Mouse (Mus musculus) thymus, postnatal 0 days (tissue): Measurements from ENCODE around the gene Lamc1. TPM values are rescaled to one million over a fixed set of nuclear protein-coding genes. Genes with fewer than 3 reads are reported as not detected.
A peak's percentile ranks its signal among the peaks of the same experiment; 100 is the strongest.
"Not testable (repeated sequence)": the region's sequence is repeated elsewhere in the genome, so short reads cannot be mapped to it uniquely, and the experiment has no call there.

ENCODE experiments used
- DNase-seq: peaks from one replicate; pipeline ENCODE4 v3.0.0-alpha.2; 2015; ENCODE audit warnings: low spot score
- polyA plus RNA-seq: library from polyadenylated mRNA; unstranded; fragments of >200 nt; fragmentation: Nextera tagmentation; extraction: Ambion mirVana; gene quantifications from 2 replicates; pipeline ENCODE4 v1.2.1, GENCODE M21; 2015

Lamc1 gene
- polyA plus RNA-seq = 14.4 and 14.5 TPM in 2 replicates

GRCm38 (mm10) chr1:153332444-153333295 is at the start of gene Lamc1:
Lamc1 (minus strand) TSS chr1:153332786.
- peak; percentile 79 for DNase-seq

DNA sequence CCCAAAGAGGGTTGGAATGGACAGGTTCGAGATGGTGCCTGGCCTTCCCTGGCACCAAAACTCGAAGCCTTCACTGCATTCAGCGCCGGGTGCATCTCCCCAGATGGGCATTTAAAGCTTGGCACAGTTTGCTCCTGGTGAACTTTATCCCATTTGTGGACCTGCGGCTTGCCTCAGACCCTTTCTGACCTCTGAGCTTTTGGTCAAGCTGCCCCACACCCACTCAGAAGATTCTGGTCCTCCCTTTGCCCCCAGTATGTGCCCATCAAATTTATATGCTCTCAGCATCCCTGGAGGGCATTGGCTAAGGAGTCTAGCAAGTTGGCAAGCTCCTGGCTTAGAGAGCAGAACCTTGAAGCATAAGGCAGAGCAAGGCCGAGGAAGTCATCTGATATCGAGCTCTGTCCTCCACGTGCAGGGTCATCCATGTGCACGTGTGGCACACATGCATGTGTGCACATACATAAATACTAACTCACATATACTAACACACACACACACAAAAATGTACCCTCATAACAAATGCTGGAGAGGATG is 48.2 kb upstream of the Lamc1 start:
- no peak for DNase-seq

DNA sequence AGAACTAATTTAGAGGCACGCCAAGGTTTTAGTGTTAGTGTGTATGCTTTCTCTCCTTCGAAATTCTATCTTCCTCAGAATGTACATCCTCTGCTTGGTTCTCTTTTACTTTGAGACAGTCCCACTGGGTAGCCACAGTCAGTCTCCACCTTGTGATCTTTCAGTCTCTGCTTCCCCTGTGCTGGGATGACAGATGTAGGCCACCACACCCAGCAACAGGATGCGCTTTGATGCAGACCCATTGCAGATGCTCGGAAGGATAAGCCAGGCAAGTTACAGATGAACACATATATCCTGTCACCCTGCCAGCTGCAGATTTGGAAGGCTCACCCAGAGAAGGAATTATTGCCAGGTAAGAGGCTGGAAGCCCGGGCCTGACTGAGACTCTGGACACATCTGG is 47.2 kb upstream of the Lamc1 start:
- peak; percentile 80 for DNase-seq

GRCm38 (mm10) chr1:153378587-153378986 is 46.0 kb upstream of the Lamc1 start:
- DNase-seq = no peak

DNA sequence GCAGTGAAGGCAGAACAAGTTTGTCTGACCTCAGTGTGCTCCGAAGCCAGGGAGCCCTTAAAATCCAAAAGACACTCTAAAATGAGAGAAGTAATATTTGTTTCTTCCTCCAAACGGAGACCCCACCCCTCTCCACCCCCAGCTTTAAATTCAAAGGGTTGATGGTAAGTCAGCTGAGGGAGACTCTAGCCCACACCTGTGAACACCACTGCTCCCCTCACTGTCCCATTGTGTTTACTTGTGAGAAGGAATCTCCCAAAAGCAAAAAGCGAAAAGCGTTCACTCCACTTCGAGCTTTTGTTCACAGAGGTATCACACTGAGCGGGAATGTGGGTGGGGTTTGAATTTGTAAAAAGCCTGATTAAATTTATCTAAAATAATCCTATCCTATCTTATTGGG is 43.9 kb upstream of the Lamc1 start:
- no peak for DNase-seq

DNA sequence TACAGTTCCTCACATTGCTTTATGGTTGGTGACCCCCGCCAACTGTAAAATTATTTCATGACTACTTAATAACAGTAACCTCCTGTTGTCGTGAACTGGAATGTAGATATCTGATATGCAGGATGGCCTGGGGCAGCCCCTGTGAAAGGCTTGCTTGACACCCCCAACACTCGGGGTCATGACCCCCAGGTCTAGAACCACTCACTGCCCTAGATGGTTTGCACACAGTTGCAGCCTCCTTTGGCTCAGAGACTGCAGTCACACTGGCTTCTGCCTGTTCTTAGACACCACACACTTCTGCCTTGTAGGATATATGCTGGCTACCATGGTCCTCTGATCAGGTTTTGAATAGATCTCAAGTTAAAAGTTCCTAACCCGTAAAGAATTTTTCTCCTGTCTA is 41.5 kb upstream of the Lamc1 start:
- no peak for DNase-seq

DNA sequence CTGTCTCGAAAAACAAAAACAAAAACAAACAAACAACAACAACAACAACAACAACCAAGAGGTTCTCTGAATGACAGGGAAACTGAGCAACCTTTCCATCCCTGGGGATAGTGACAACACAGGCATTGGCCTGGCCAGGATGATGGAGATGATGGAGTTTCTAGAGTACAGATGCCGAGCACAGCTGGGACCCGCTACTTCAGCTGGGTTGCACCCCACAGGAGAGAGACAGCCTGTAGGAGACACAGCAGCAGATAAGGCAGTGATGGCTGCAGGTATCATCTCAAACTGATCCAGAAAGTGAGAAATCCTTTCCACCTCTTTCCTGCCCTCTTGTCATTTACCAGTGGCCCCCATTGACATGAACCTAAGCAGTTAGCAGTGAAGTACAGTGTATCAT is 39.3 kb upstream of the Lamc1 start:
- DNase-seq = no peak

GRCm38 (mm10) chr1:153369011-153369410 is 36.4 kb upstream of the Lamc1 start:
- DNase-seq = no peak

GRCm38 (mm10) chr1:153367048-153367447 is 34.5 kb upstream of the Lamc1 start:
- DNase-seq = no peak

- DNase-seq = no peak
Measured at GRCm38 (mm10) chr1:153361926-153362325, 29.3 kb upstream of the Lamc1 start.

DNA sequence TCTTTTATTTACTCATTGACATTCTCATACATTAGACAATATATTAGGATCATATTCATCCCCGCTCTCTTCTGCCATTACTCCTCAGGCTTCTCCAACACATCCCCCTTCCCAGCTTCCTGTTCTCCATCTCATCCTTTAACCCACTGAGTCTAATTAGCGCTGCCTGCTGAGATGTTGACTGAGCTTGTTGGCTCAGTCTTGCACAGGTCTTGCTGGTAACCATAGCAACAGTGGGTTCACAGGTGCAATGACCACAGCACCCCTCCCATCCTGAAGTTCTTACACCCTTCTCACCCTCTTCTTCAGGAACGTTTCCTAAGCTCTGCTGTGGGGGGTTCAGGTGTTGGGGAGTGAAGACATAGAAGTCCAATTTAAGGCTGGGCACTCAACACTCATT is 28.0 kb upstream of the Lamc1 start:
- no peak for DNase-seq

DNA sequence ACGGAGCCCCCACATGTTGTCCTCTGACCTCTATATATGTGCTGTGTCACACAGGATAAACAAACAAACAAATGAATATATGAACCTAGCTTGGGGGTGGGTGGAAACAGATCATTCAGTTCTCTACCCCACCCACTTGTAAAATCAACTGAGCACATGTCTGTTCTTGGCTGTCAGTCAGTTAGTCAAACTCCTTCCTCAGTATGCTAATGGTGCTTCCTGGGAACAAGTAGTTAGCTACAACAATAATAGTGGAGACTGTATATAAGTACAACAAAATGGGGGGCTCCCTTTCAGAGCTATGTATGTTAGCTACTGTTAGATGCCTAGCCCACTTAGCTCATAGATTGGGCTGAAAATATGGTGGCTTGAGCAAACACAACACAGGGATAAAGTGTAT is 24.6 kb upstream of the Lamc1 start:
- DNase-seq = no peak

DNA sequence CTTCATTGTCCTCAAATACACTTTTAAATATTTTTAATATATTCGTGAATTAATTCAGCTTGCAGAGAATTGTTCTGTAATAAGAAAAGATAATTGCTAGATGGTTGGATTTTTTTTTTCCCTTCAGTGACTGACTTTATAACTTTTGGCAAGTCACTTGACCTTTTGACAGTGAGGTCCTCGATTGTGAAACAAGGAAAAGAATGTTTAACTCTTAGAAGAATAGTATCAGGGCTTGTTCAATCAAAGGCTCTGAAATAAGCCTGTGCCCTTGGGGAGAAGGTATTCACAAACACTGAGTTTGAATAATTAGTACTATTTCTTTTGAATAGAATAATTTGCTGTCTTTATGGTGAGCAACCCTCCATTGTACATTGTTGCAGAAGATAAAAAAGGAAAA is 21.9 kb upstream of the Lamc1 start:
- DNase-seq = no peak

GRCm38 (mm10) chr1:153353736-153354430 is 21.3 kb upstream of the Lamc1 start:
- no peak for DNase-seq

GRCm38 (mm10) chr1:153351034-153351433 is 18.4 kb upstream of the Lamc1 start:
- no peak for DNase-seq

DNA sequence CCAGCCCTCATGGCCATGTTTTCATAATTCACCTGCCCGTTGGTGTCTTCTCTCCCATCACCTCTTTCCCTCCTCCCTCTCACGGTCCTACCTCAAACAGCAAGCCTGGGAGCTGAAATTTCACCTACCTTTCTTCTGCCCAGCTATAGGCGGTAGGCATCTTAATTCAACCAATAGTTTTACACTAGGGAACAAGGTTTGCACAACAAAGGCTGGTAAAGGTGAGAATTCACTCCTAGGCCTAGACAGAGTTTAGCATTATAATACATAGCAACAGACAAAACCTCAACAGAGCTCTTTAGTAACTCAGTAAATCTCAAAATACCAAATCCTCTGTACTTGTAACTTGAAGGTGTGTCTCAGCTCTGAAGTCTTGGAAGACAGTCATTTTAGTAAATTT is 15.1 kb upstream of the Lamc1 start:
- no peak for DNase-seq

GRCm38 (mm10) chr1:153347040-153347439 is 14.5 kb upstream of the Lamc1 start:
- DNase-seq = no peak

- no peak for DNase-seq
Measured at GRCm38 (mm10) chr1:153345699-153346291, 13.2 kb upstream of the Lamc1 start.

DNA sequence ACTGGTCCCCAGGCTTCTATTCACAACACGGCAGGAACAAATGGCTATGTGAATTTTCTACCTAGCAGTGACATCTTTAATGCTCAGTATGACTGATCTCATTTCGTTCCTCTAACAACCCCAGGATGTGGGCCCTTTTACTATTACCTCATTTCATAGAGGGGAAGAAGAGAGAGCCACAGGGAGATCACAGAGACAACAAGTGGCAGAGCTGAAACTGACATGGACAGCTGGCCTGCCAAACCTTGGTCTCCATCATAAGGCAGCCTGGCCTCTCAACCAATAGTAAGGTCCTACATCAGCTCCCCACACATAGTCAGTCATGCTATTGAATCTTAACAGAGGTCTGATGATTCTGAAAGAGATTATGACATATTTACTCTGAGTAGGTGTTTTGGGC is 12.4 kb upstream of the Lamc1 start:
- no peak for DNase-seq

DNA sequence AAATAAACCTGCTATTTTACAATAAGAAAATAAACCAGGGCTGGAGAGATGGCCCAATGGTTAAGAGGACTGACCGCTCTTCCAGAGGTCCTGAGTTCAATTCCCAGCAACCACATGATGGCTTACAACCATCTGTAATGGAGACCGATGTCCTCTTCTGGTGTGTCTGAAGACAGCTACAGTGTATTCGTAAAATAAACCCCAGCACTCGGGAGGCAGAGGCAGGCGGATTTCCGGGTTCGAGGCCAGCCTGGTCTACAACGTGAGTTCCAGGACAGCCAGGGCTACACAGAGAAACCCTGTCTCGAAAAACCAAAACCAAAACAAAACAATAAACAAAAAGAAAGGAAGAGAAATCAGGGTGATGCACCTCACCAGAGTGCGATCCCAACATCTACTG is 2.9 kb upstream of the Lamc1 start:
- not testable (repeated sequence) for DNase-seq

DNA sequence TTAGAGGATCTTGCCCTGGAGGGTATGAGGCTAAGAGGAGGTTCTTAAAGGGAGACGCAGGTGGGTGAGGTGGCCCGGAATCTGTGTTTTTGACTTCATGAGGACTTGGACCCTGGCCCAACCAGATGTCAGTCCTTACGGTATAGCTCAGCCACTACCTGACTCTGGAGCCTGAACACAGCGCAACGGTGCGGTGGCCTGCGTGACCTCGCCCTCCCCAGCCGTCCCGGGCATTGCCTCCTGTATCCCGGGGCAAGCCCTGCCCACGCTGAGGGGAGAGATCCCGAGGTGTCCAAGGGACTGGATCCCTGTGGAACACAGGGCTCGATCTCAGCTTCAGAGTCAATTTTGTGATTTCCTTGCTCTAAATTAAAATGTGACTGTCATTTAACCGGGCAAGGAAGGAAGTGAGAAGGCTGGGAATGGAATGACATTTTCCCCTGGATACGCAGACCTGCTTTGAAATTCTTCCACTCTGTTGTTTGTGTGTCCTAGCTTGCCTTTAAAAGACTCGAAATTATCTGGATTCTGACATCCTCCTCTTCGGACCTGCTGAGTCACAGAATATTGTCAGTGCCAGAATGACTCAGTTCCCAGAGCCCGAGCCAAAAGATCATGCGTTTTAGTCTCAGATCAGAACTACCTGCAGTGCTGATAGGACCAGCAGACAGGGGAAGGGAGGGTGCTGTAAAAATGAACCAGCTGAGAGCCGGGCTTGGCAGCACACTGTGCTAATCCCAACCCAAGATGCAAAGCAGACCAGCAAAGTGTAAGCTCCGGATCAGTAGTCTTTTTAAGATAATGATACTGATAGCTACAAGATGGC is 923 bp upstream of the Lamc1 start:
- peak; percentile 25 for DNase-seq
